Mouse (Mus musculus): ENCODE data around the gene Cenpj. TPM values are rescaled to one million over a fixed set of nuclear protein-coding genes. Genes with fewer than 3 reads are reported as not detected.

Gene Cenpj
- polyA plus RNA-seq (2012; rRNA removed; ENCODE audit: low replicate concordance): 1.5 and 2.1 TPM in 2 replicates

DNA sequence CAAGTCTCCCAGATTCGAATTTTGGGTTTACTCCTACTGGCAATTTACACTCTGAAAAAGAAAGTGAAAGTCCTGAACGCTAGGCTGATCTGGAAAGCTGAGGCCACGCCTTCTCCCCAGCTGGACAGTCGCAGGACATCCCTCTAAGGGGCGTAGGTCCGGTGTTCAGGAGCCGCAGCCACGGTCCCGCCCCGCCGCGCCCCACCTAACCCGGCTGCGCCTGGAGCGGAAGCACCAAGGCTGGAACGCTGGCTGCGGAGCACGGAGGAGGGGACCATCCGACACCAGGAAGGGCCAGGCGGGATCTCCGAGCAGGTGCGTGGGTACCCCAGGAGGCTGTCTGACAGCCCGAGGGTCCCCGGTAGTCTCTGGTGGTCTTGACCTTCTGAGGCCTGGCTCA lies at the start of gene Cenpj, which contains the start of gene Parp4:
TSS of gene Cenpj (minus strand) at position 10 of the 400 bp plus-strand sequence.
TSS of gene Parp4 (plus strand) at position 204 of the 400 bp plus-strand sequence.

Other genes starting within 250 kb of the Cenpj start
- 4.3 TPM in 1 of 2 replicates, not detected in the other for gene Atp12a, start 210.4 kb downstream of the Cenpj start, polyA plus RNA-seq (2012; rRNA removed; ENCODE audit: low replicate concordance)
- gene Rnf17, start 172.8 kb downstream of the Cenpj start, polyA plus RNA-seq (2012; rRNA removed; ENCODE audit: low replicate concordance): 0.19 and 0.22 TPM in 2 replicates
- gene Parp4, start 194 bp upstream of the Cenpj start, polyA plus RNA-seq (2012; rRNA removed; ENCODE audit: low replicate concordance): 8.8 and 11.8 TPM in 2 replicates
- 5.7 and 9.2 TPM in 2 replicates for gene Mphosph8, start 92.8 kb upstream of the Cenpj start, polyA plus RNA-seq (2012; rRNA removed; ENCODE audit: low replicate concordance)
- gene Pspc1, start 202.9 kb upstream of the Cenpj start, polyA plus RNA-seq (2012; rRNA removed; ENCODE audit: low replicate concordance): 4.7 and 12.1 TPM in 2 replicates
- 7.7 TPM in 2 replicates for gene Zmym5, start 236.3 kb upstream of the Cenpj start, polyA plus RNA-seq (2012; rRNA removed; ENCODE audit: low replicate concordance)